Mouse (Mus musculus): ENCODE data around the gene Mettl26. TPM values are rescaled to one million over a fixed set of nuclear protein-coding genes. Genes with fewer than 3 reads are reported as not detected.
A peak's percentile ranks its signal among the peaks of the same experiment; 100 is the strongest.

The Mettl26 gene
- polyA plus RNA-seq, 1 experiment = 23.6 TPM

GRCm38 (mm10) chr17:25863681-25864080 is 11.2 kb upstream of the Mettl26 start:
- TF ChIP-seq MAX (IDR thresholded peaks at IDR 0.05; ENCODE audit: low read depth) = no peak
- peak in 1 of 3 experiments; percentile 9 for TF ChIP-seq MYOG (IDR thresholded peaks at IDR 0.05; ENCODE audit: control insufficient read depth in 1 of 3, insufficient read depth in 1 of 3, insufficient read length in 2 of 3, low read depth in 2 of 3)
- no peaks in the 10 kb centered on the region for H3K36me3 ChIP-seq (ENCODE audit: control insufficient read depth, insufficient read depth)

GRCm38 (mm10) chr17:25864311-25864710 is 10.6 kb upstream of the Mettl26 start:
- no peaks in the 10 kb centered on the region for H3K27me3 ChIP-seq (ENCODE audit: control insufficient read depth, insufficient read depth, insufficient read length)
- H3K36me3 ChIP-seq (ENCODE audit: control insufficient read depth, insufficient read depth) = no peaks in the 10 kb centered on the region
- H3ac ChIP-seq (ENCODE audit: control insufficient read depth, insufficient read length) = no peak overlapping the region
- no peak for TF ChIP-seq CEBPB (IDR thresholded peaks at IDR 0.05; ENCODE audit: insufficient read depth, poor library complexity, severe bottlenecking)
- no peak for TF ChIP-seq POLR2AphosphoS2 (IDR thresholded peaks at IDR 0.05; ENCODE audit: insufficient read length, low read depth)
- TF ChIP-seq MYOD1 (IDR thresholded peaks at IDR 0.05; ENCODE audit: control insufficient read depth in 1 of 3, insufficient read length in 2 of 3, low read depth in 2 of 3) = no peak
- TF ChIP-seq USF1 (IDR thresholded peaks at IDR 0.05; ENCODE audit: low read depth) = no peak
- no peak for TF ChIP-seq TCF3 (IDR thresholded peaks at IDR 0.05; ENCODE audit: insufficient read length, low read depth)
- TF ChIP-seq E2F4 (IDR thresholded peaks at IDR 0.05; ENCODE audit: insufficient read depth) = no peak
- H3K79me2 ChIP-seq (ENCODE audit: control insufficient read depth, insufficient read depth) = no peaks in the 10 kb centered on the region
- H3K4me2 ChIP-seq (ENCODE audit: low read depth) = no peak overlapping the region
- H3K4me3 ChIP-seq = no peak overlapping the region

More at GRCm38 (mm10) chr17:25863681-25864080, 11.2 kb upstream of the Mettl26 start:
- Histone ChIP-seq H3K27me3 (ENCODE audit: control insufficient read depth, insufficient read depth, insufficient read length) (no peaks in the 10 kb centered on the region), H3K79me2 (ENCODE audit: control insufficient read depth, insufficient read depth) (no peaks in the 10 kb centered on the region), H3ac (ENCODE audit: control insufficient read depth, insufficient read length) (no peak overlapping the region), H3K4me3 (no peak overlapping the region), H3K4me2 (ENCODE audit: low read depth) (no peak overlapping the region)

GRCm38 (mm10) chr17:25865288-25865687 is 9.6 kb upstream of the Mettl26 start:
- no peaks in the 10 kb centered on the region for H3K27me3 ChIP-seq (ENCODE audit: control insufficient read depth, insufficient read depth, insufficient read length)
- H3K79me2 ChIP-seq (ENCODE audit: control insufficient read depth, insufficient read depth) = no peaks in the 10 kb centered on the region
- H3K36me3 ChIP-seq (ENCODE audit: control insufficient read depth, insufficient read depth) = no peaks in the 10 kb centered on the region
- no peak overlapping the region for H3K4me3 ChIP-seq
- TF ChIP-seq SRF (IDR thresholded peaks at IDR 0.05; ENCODE audit: control insufficient read depth, insufficient read length, low read depth) (no peak), MAX (IDR thresholded peaks at IDR 0.05; ENCODE audit: low read depth) (no peak), CEBPB (IDR thresholded peaks at IDR 0.05; ENCODE audit: insufficient read depth, poor library complexity, severe bottlenecking) (no peak), MYOG (IDR thresholded peaks at IDR 0.05; ENCODE audit: control insufficient read depth in 1 of 3, insufficient read depth in 1 of 3, insufficient read length in 2 of 3, low read depth in 2 of 3) (no peak), REST (IDR thresholded peaks at IDR 0.05; ENCODE audit: insufficient read depth, insufficient read length) (no peak), USF1 (IDR thresholded peaks at IDR 0.05; ENCODE audit: low read depth) (no peak)
- H3ac ChIP-seq (ENCODE audit: control insufficient read depth, insufficient read length) = no peak overlapping the region
- no peak overlapping the region for H3K4me2 ChIP-seq (ENCODE audit: low read depth)

GRCm38 (mm10) chr17:25866172-25866571 is 8.7 kb upstream of the Mettl26 start:
- Histone ChIP-seq H3K4me3 (no peak overlapping the region), H3K27me3 (ENCODE audit: control insufficient read depth, insufficient read depth, insufficient read length) (no peaks in the 10 kb centered on the region), H3ac (ENCODE audit: control insufficient read depth, insufficient read length) (no peak overlapping the region), H3K4me2 (ENCODE audit: low read depth) (no peak overlapping the region), H3K79me2 (ENCODE audit: control insufficient read depth, insufficient read depth) (no peaks in the 10 kb centered on the region), H3K36me3 (ENCODE audit: control insufficient read depth, insufficient read depth) (no peaks in the 10 kb centered on the region)
- TF ChIP-seq POLR2A (IDR thresholded peaks at IDR 0.05; ENCODE audit: insufficient read length, low read depth) = no peak

GRCm38 (mm10) chr17:25867509-25867835 is 7.4 kb upstream of the Mettl26 start:
- Histone ChIP-seq H3K4me2 (ENCODE audit: low read depth) (peak overlapping the region; percentile 99), H3K27me3 (ENCODE audit: control insufficient read depth, insufficient read depth, insufficient read length) (no peaks in the 10 kb centered on the region), H3K4me3 (peak overlapping the region; percentile 34), H3K79me2 (ENCODE audit: control insufficient read depth, insufficient read depth) (no peaks in the 10 kb centered on the region), H3K36me3 (ENCODE audit: control insufficient read depth, insufficient read depth) (no peaks in the 10 kb centered on the region), H3ac (ENCODE audit: control insufficient read depth, insufficient read length) (no peak overlapping the region)
- TF ChIP-seq MYOG (IDR thresholded peaks at IDR 0.05; ENCODE audit: control insufficient read depth in 1 of 3, insufficient read depth in 1 of 3, insufficient read length in 2 of 3, low read depth in 2 of 3) = no peak
- no peak for TF ChIP-seq CEBPB (IDR thresholded peaks at IDR 0.05; ENCODE audit: insufficient read depth, poor library complexity, severe bottlenecking)

- Histone ChIP-seq H3K4me2 (ENCODE audit: low read depth) (peak overlapping the region; percentile 99), H3K4me3 (peak overlapping the region; percentile 34), H3K36me3 (ENCODE audit: control insufficient read depth, insufficient read depth) (no peaks in the 10 kb centered on the region), H3K79me2 (ENCODE audit: control insufficient read depth, insufficient read depth) (no peaks in the 10 kb centered on the region), H3ac (ENCODE audit: control insufficient read depth, insufficient read length) (peak overlapping the region; percentile 25), H3K27me3 (ENCODE audit: control insufficient read depth, insufficient read depth, insufficient read length) (no peaks in the 10 kb centered on the region)
- peak in 2 of 3 experiments; percentile 34 to 67 for TF ChIP-seq MYOG (IDR thresholded peaks at IDR 0.05; ENCODE audit: control insufficient read depth in 1 of 3, insufficient read depth in 1 of 3, insufficient read length in 2 of 3, low read depth in 2 of 3)
- no peak for TF ChIP-seq TCF3 (IDR thresholded peaks at IDR 0.05; ENCODE audit: insufficient read length, low read depth)
- TF ChIP-seq POLR2A (IDR thresholded peaks at IDR 0.05; ENCODE audit: insufficient read length, low read depth) = no peak
- peak in 1 of 3 experiments; percentile 52 for TF ChIP-seq MYOD1 (IDR thresholded peaks at IDR 0.05; ENCODE audit: control insufficient read depth in 1 of 3, insufficient read length in 2 of 3, low read depth in 2 of 3)
- TF ChIP-seq MAX (IDR thresholded peaks at IDR 0.05; ENCODE audit: low read depth) = no peak
- no peak for TF ChIP-seq USF1 (IDR thresholded peaks at IDR 0.05; ENCODE audit: low read depth)
Measured at GRCm38 (mm10) chr17:25867836-25868600, 6.9 kb upstream of the Mettl26 start.
